Mouse (Mus musculus): ENCODE measurements around the gene Tdrd3. TPM values are rescaled to one million over a fixed set of nuclear protein-coding genes. Genes with fewer than 3 reads are reported as not detected.

The Tdrd3 gene
- polyA plus RNA-seq (2015; fragmentation: Nextera tagmentation; extraction: Ambion mirVana): 24.2 and 25.1 TPM in 2 replicates

DNA sequence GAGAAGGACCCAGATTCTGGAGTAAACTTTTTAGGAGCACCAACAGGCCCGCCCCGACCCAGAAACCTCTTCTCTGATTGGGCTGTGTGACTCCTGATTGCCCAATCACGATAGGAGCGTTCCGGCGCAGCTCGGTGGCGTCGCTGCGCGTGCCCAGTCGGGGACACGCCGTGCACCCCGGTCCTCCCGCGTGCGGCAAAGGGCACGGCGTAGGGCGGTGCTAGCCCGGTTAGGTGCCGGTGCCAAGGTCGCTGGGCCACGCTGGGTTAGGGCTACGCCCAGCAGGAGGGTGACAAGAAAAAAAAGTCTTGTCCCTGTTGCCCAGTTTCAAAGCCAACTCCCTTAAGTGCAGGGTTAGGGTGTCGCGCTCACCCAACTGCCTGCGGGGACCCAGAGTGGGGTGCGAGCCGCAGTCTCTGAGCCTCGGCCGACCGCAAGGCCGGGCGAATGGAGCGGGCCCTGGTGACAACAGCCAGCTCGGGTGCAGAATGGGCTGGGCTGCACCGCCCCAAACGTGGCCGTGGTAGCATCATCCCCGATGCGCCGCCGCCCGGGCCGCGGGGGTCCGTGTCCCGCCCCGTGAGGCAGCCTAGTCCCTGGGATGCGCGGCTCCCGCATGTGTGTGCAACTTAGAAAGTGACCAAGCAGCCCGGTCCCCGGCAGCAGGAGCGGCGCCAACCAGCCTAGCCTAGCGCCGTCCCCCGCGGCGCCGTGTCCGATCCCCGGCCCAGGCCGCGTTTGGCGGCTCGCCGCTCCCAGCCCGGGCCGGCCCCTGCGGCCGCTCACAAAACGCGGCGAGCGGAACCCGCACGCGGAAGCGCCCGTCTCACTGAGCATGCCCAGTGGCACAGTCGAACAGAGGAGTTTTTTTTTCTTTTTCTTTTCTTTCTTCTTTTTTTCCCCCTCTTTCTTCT is at the start of gene Tdrd3:
Gene Tdrd3, plus strand, starts transcription at position 832 of the 914 bp plus-strand sequence.
- TF ChIP-seq CTCF (IDR thresholded peaks at IDR 0.05; ENCODE audit: low read depth): 0 out of 2 replicates have a peak, but pooled peaks have one; percentile 7
- ATAC-seq (replicated peaks; ENCODE audit: low FRiP score, low read depth): peak; percentile 95

GRCm38 (mm10) chr14:87367169-87367568 is 49.3 kb upstream of the Tdrd3 start:
- TF ChIP-seq CTCF (IDR thresholded peaks at IDR 0.05; ENCODE audit: low read depth): no peak
- ATAC-seq (replicated peaks; ENCODE audit: low FRiP score, low read depth) (no peak), DNase-seq (ENCODE audit: low spot score) (no peak)
- Histone ChIP-seq H3K36me3 (ENCODE audit: insufficient read depth, low read length) (no peaks in the 10 kb centered on the region), H3K27me3 (ENCODE audit: insufficient read depth, low read length) (no peaks in the 10 kb centered on the region), H3K27ac (no peak overlapping the region), H3K4me3 (replicated peaks; ENCODE audit: low read depth, low read length) (no peak overlapping the region), H3K4me2 (ENCODE audit: low read length) (no peak overlapping the region), H3K9me3 (replicated peaks; ENCODE audit: low read length) (no peaks in the 10 kb centered on the region), H3K4me1 (replicated peaks; ENCODE audit: insufficient read depth, low read length) (no peaks in the 10 kb centered on the region), H3K9ac (ENCODE audit: low read depth, low read length) (no peak overlapping the region)
- 52% methylated on average over 3 of the region's 3 CpGs for WGBS

More for the DNA sequence above, at the start of gene Tdrd3:
- Histone ChIP-seq H3K27ac (peak within 1 kb of the TSS; percentile 100), H3K9ac (ENCODE audit: low read depth, low read length) (peak within 1 kb of the TSS; percentile 97), H3K4me3 (replicated peaks; ENCODE audit: low read depth, low read length) (peak within 1 kb of the TSS; percentile 89), H3K27me3 (ENCODE audit: insufficient read depth, low read length) (no peaks in the 10 kb centered on the region), H3K4me2 (ENCODE audit: low read length) (peak within 1 kb of the TSS; percentile 93), H3K4me1 (replicated peaks; ENCODE audit: insufficient read depth, low read length) (no peaks in the 10 kb centered on the region), H3K36me3 (ENCODE audit: insufficient read depth, low read length) (no peaks in the 10 kb centered on the region), H3K9me3 (replicated peaks; ENCODE audit: low read length) (no peaks in the 10 kb centered on the region)
- peak; percentile 97 for DNase-seq (ENCODE audit: low spot score)
- under 1% methylated on average over 84 of the region's 85 CpGs for WGBS

GRCm38 (mm10) chr14:87383041-87383440 is 33.4 kb upstream of the Tdrd3 start:
- Histone ChIP-seq H3K4me1 (replicated peaks; ENCODE audit: insufficient read depth, low read length) (no peaks in the 10 kb centered on the region), H3K36me3 (ENCODE audit: insufficient read depth, low read length) (no peaks in the 10 kb centered on the region), H3K4me2 (ENCODE audit: low read length) (no peak overlapping the region), H3K9ac (ENCODE audit: low read depth, low read length) (no peak overlapping the region), H3K27me3 (ENCODE audit: insufficient read depth, low read length) (no peaks in the 10 kb centered on the region), H3K9me3 (replicated peaks; ENCODE audit: low read length) (no peaks in the 10 kb centered on the region), H3K27ac (no peak overlapping the region), H3K4me3 (replicated peaks; ENCODE audit: low read depth, low read length) (no peak overlapping the region)
- DNase-seq (ENCODE audit: low spot score): no peak
- peak; percentile 20; the same call in 1 of the 2 replicates for TF ChIP-seq CTCF (IDR thresholded peaks at IDR 0.05; ENCODE audit: low read depth)
- 73% methylated on average over 2 of the region's 2 CpGs for WGBS
- no peak for ATAC-seq (replicated peaks; ENCODE audit: low FRiP score, low read depth)

- no peaks in the 10 kb centered on the region for H3K9me3 ChIP-seq (replicated peaks; ENCODE audit: low read length)
Observed at GRCm38 (mm10) chr14:87384288-87385268, 31.9 kb upstream of the Tdrd3 start.

GRCm38 (mm10) chr14:87393096-87393495 is 23.3 kb upstream of the Tdrd3 start:
- ATAC-seq (replicated peaks; ENCODE audit: low FRiP score, low read depth) (no peak), DNase-seq (ENCODE audit: low spot score) (no peak)
- TF ChIP-seq CTCF (IDR thresholded peaks at IDR 0.05; ENCODE audit: low read depth): no peak
- 96% methylated on average over 3 of the region's 3 CpGs for WGBS
- no peaks in the 10 kb centered on the region for H3K4me1 ChIP-seq (replicated peaks; ENCODE audit: insufficient read depth, low read length)
- H3K9ac ChIP-seq (ENCODE audit: low read depth, low read length): no peak overlapping the region
- no peak overlapping the region for H3K27ac ChIP-seq
- H3K36me3 ChIP-seq (ENCODE audit: insufficient read depth, low read length): no peaks in the 10 kb centered on the region
- H3K9me3 ChIP-seq (replicated peaks; ENCODE audit: low read length): no peaks in the 10 kb centered on the region
- no peak overlapping the region for H3K4me3 ChIP-seq (replicated peaks; ENCODE audit: low read depth, low read length)
- no peak overlapping the region for H3K4me2 ChIP-seq (ENCODE audit: low read length)
- no peaks in the 10 kb centered on the region for H3K27me3 ChIP-seq (ENCODE audit: insufficient read depth, low read length)

More at GRCm38 (mm10) chr14:87384288-87385268, 31.9 kb upstream of the Tdrd3 start:
- 77% methylated on average over 7 of the region's 7 CpGs for WGBS
- Histone ChIP-seq H3K27me3 (ENCODE audit: insufficient read depth, low read length) (no peaks in the 10 kb centered on the region), H3K27ac (no peak overlapping the region), H3K4me1 (replicated peaks; ENCODE audit: insufficient read depth, low read length) (no peaks in the 10 kb centered on the region), H3K9ac (ENCODE audit: low read depth, low read length) (no peak overlapping the region), H3K4me2 (ENCODE audit: low read length) (no peak overlapping the region), H3K4me3 (replicated peaks; ENCODE audit: low read depth, low read length) (no peak overlapping the region), H3K36me3 (ENCODE audit: insufficient read depth, low read length) (no peaks in the 10 kb centered on the region)
- TF ChIP-seq CTCF (IDR thresholded peaks at IDR 0.05; ENCODE audit: low read depth): no peak
- no peak for DNase-seq (ENCODE audit: low spot score)
- ATAC-seq (replicated peaks; ENCODE audit: low FRiP score, low read depth): no peak

GRCm38 (mm10) chr14:87396643-87397042 is 19.8 kb upstream of the Tdrd3 start:
- WGBS: 72% methylated on average over 5 of the region's 5 CpGs
- Histone ChIP-seq H3K4me2 (ENCODE audit: low read length) (no peak overlapping the region), H3K27ac (no peak overlapping the region), H3K36me3 (ENCODE audit: insufficient read depth, low read length) (no peaks in the 10 kb centered on the region), H3K4me1 (replicated peaks; ENCODE audit: insufficient read depth, low read length) (no peaks in the 10 kb centered on the region), H3K27me3 (ENCODE audit: insufficient read depth, low read length) (no peaks in the 10 kb centered on the region), H3K9me3 (replicated peaks; ENCODE audit: low read length) (no peaks in the 10 kb centered on the region), H3K9ac (ENCODE audit: low read depth, low read length) (no peak overlapping the region), H3K4me3 (replicated peaks; ENCODE audit: low read depth, low read length) (no peak overlapping the region)
- no peak for DNase-seq (ENCODE audit: low spot score)
- no peak for TF ChIP-seq CTCF (IDR thresholded peaks at IDR 0.05; ENCODE audit: low read depth)
- no peak for ATAC-seq (replicated peaks; ENCODE audit: low FRiP score, low read depth)
